Mouse (Mus musculus) CD8-positive naive resting alpha-beta T cell, adult 2 months (primary cell): Measurements from ENCODE around the gene Vwc2.

Experiments
- DNase-seq, 2 experiments: peaks; one replicate each; pipeline ENCODE4 v3.0.0; 2022; ENCODE audit warnings: low read depth in 2 of 2, low spot score in 2 of 2

Gene Vwc2

GRCm38 (mm10) chr11:11242694-11243377 lies 128.8 kb downstream of the Vwc2 start:
- DNase-seq = no peak

- DNase-seq = no peak
These were observed 143.3 kb downstream of the Vwc2 start for GRCm38 (mm10) chr11:11257348-11257747.

DNA sequence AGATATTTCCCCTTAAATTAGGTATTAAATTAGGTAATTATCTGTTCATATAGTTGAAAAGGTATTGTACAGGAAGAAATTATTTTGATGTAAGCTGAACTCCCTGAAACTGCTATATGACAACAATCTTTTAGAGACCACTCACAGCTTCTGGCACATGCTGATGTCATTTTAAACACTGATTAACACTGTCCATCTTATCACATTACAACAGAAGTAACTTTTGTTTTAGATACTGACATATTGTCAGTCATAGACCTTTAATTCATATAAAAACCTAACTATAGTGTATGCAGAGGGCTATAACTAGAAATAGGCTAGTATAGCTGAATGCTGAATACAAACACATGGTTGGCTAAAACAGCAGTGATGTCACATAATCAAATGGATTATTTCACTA lies 166.1 kb downstream of the Vwc2 start:
- DNase-seq = no peak

- no peak for DNase-seq
These were observed 169.5 kb downstream of the Vwc2 start for GRCm38 (mm10) chr11:11283512-11283911.
